Mouse (Mus musculus) ovary, postnatal 36 days (tissue): ENCODE results near the gene Ptpn3.

Source experiments
- DNase-seq: peaks from one replicate; pipeline ENCODE4 v3.0.0; 2022; ENCODE audit warnings: low spot score, mixed read lengths

Gene Ptpn3

GRCm38 (mm10) chr4:57166922-57167870 is 134.4 kb downstream of the Ptpn3 start:
- DNase-seq = peak; percentile 31

- no peak for DNase-seq
These were observed 136.0 kb downstream of the Ptpn3 start for GRCm38 (mm10) chr4:57165654-57166053.

GRCm38 (mm10) chr4:57164578-57165210 is 136.9 kb downstream of the Ptpn3 start:
- no peak for DNase-seq

GRCm38 (mm10) chr4:57162789-57163722 is 138.6 kb downstream of the Ptpn3 start:
- no peak for DNase-seq

GRCm38 (mm10) chr4:57160571-57160970 is 141.1 kb downstream of the Ptpn3 start:
- no peak for DNase-seq

GRCm38 (mm10) chr4:57156549-57157169 is 145.0 kb downstream of the Ptpn3 start:
- peak; percentile 55 for DNase-seq

GRCm38 (mm10) chr4:57153838-57154237 is 147.8 kb downstream of the Ptpn3 start:
- peak; percentile 25 for DNase-seq

GRCm38 (mm10) chr4:57153068-57153835 is 148.4 kb downstream of the Ptpn3 start:
- DNase-seq = no peak

- no peak for DNase-seq
These were observed 153.5 kb downstream of the Ptpn3 start for GRCm38 (mm10) chr4:57148182-57148581.

- peak; percentile 85 for DNase-seq
These were observed 158.4 kb downstream of the Ptpn3 start, which contains the start of gene Epb41l4b for GRCm38 (mm10) chr4:57143026-57143937. Epb41l4b (minus strand) TSS chr4:57143437.

GRCm38 (mm10) chr4:57142374-57143025 is 159.1 kb downstream of the Ptpn3 start:
- DNase-seq = no peak

GRCm38 (mm10) chr4:57141908-57142361 is 159.7 kb downstream of the Ptpn3 start:
- peak; percentile 24 for DNase-seq

- DNase-seq = no peak
These were observed 160.5 kb downstream of the Ptpn3 start for GRCm38 (mm10) chr4:57140992-57141717.
